Mouse (Mus musculus): ENCODE measurements around the gene Krt19.

GRCm38 (mm10) chr11:100137693-100138092 is 10.8 kb downstream of the Krt19 start:
- TF ChIP-seq ZC3H11A (IDR thresholded peaks at IDR 0.05; ENCODE audit: low read depth, low read length), result no peak
- TF ChIP-seq CTCF (IDR thresholded peaks at IDR 0.05 in 2 of 3, conservative IDR thresholded peaks at IDR 0.05 in 1 of 3; ENCODE audit: control insufficient read depth in 1 of 3, insufficient read depth in 1 of 3, low read depth in 2 of 3, low read length in 3 of 3, poor library complexity in 1 of 3, severe bottlenecking in 1 of 3), result no peak
- TF ChIP-seq UBTF (IDR thresholded peaks at IDR 0.05; ENCODE audit: borderline replicate concordance, insufficient read depth, low read depth, low read length), result no peak
- TF ChIP-seq EP300 (IDR thresholded peaks at IDR 0.05; ENCODE audit: low read depth in 1 of 2, low read length in 2 of 2), result no peak
- TF ChIP-seq POLR2A (IDR thresholded peaks at IDR 0.05; ENCODE audit: control insufficient read depth in 1 of 2, insufficient read depth in 1 of 2, low read depth in 1 of 2, low read length in 2 of 2, poor library complexity in 1 of 2), result no peak
- TF ChIP-seq POLR2AphosphoS2 (IDR thresholded peaks at IDR 0.05; ENCODE audit: low read length), result no peak
- no peak for TF ChIP-seq E2F4 (IDR thresholded peaks at IDR 0.05; ENCODE audit: borderline replicate concordance, low read depth, low read length)
- TF ChIP-seq HCFC1 (IDR thresholded peaks at IDR 0.05; ENCODE audit: low read depth, low read length), result no peak
- no peak for TF ChIP-seq MAX (IDR thresholded peaks at IDR 0.05; ENCODE audit: low read length)
